Mouse (Mus musculus): ENCODE measurements around the gene Setdb1. TPM values are rescaled to one million over a fixed set of nuclear protein-coding genes. Genes with fewer than 3 reads are reported as not detected.
"Not testable (repeated sequence)": the region's sequence is repeated elsewhere in the genome, so short reads cannot be mapped to it uniquely, and the experiment has no call there.

Setdb1 gene
- 50.4 and 54.3 TPM in 2 replicates for polyA plus RNA-seq (2014; fragmentation: Nextera tagmentation; extraction: Ambion mirVana)

GRCm38 (mm10) chr3:95356701-95357449, at the start of gene Setdb1:
Gene Setdb1 (minus strand): TSS chr3:95357202.
- Histone ChIP-seq H3K4me2 (ENCODE audit: low read depth, low read length) (peak within 1 kb of the TSS; percentile 35), H3K9ac (replicated peaks; ENCODE audit: low read depth, low read length) (peak within 1 kb of the TSS; percentile 42; the same call in 1 of the 2 replicates), H3K4me3 (ENCODE audit: low read depth, low read length) (peak within 1 kb of the TSS; percentile 40)
- H3K36me3 ChIP-seq (ENCODE audit: control insufficient read depth, insufficient read depth, low read length); H3K27me3 ChIP-seq (ENCODE audit: control insufficient read depth, insufficient read depth, low read length); H3K9me3 ChIP-seq (ENCODE audit: control insufficient read depth, low read length); H3K27ac ChIP-seq (ENCODE audit: low read depth, low read length); H3K4me1 ChIP-seq (ENCODE audit: control insufficient read depth, insufficient read depth, low read length): not testable (repeated sequence)
- WGBS: under 1% methylated on average over 29 of the region's 57 CpGs
- ATAC-seq (ENCODE audit: low read depth): peak; percentile 97

GRCm38 (mm10) chr3:95402741-95403140, 45.7 kb upstream of the Setdb1 start, which contains the start of gene 4930558C23Rik:
Gene 4930558C23Rik (minus strand): TSS chr3:95402841.
- H3K9me3 ChIP-seq (ENCODE audit: control insufficient read depth, low read length): no peaks in the 10 kb centered on the region
- H3K27me3 ChIP-seq (ENCODE audit: control insufficient read depth, insufficient read depth, low read length): no peaks in the 10 kb centered on the region
- no peak for ATAC-seq (ENCODE audit: low read depth)
- no peak within 1 kb of the TSS for H3K4me3 ChIP-seq (ENCODE audit: low read depth, low read length)
- H3K4me2 ChIP-seq (ENCODE audit: low read depth, low read length): no peak within 1 kb of the TSS
- H3K36me3 ChIP-seq (ENCODE audit: control insufficient read depth, insufficient read depth, low read length): no peaks in the 10 kb centered on the region
- no peaks in the 10 kb centered on the region for H3K4me1 ChIP-seq (ENCODE audit: control insufficient read depth, insufficient read depth, low read length)
- H3K9ac ChIP-seq (replicated peaks; ENCODE audit: low read depth, low read length): no peak within 1 kb of the TSS
- H3K27ac ChIP-seq (ENCODE audit: low read depth, low read length): no peak within 1 kb of the TSS
- 90% methylated on average over 3 of the region's 3 CpGs for WGBS

GRCm38 (mm10) chr3:95394385-95394784, 37.4 kb upstream of the Setdb1 start:
- ATAC-seq (ENCODE audit: low read depth): no peak
- Histone ChIP-seq H3K9me3 (ENCODE audit: control insufficient read depth, low read length) (no peaks in the 10 kb centered on the region), H3K27me3 (ENCODE audit: control insufficient read depth, insufficient read depth, low read length) (no peaks in the 10 kb centered on the region), H3K4me1 (ENCODE audit: control insufficient read depth, insufficient read depth, low read length) (no peaks in the 10 kb centered on the region), H3K36me3 (ENCODE audit: control insufficient read depth, insufficient read depth, low read length) (no peaks in the 10 kb centered on the region), H3K4me2 (ENCODE audit: low read depth, low read length) (no peak overlapping the region), H3K4me3 (ENCODE audit: low read depth, low read length) (no peak overlapping the region), H3K27ac (ENCODE audit: low read depth, low read length) (no peak overlapping the region), H3K9ac (replicated peaks; ENCODE audit: low read depth, low read length) (no peak overlapping the region)
- WGBS: 92% methylated on average over 4 of the region's 4 CpGs

DNA sequence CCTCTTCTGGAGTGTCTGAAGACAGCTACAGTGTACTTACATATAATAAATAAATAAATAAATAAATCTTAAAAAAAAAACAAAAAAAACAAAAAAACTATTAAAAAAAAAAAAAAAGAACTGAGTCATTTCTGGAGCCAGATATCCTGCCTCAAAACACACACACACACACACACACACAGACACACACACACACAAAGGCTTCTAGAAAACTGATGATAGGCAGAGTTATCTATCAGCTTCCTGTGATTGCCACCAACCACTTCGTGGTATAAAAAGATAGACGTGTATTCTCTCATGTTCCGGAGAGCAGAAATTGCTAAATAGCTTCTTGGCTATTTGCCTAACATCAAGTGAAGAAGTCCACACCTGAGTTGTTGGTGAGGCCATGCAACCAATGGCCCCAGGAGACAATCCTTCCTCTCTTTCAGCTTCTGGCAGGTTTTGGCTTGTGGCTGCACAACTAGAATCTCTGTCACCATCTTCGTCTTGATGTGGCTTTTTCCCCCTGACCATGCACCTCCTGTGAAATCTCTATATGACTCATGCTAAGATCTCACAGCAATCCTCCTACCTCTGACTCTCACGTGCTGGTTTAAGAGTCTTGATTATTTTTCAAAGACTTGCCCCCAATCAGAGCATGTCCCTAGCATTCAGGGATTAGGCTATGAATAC, 28.5 kb upstream of the Setdb1 start:
- no peak for ATAC-seq (ENCODE audit: low read depth)
- Histone ChIP-seq H3K27ac (ENCODE audit: low read depth, low read length) (no peak overlapping the region), H3K36me3 (ENCODE audit: control insufficient read depth, insufficient read depth, low read length) (no peaks in the 10 kb centered on the region), H3K4me3 (ENCODE audit: low read depth, low read length) (no peak overlapping the region), H3K4me2 (ENCODE audit: low read depth, low read length) (no peak overlapping the region), H3K4me1 (ENCODE audit: control insufficient read depth, insufficient read depth, low read length) (no peaks in the 10 kb centered on the region), H3K27me3 (ENCODE audit: control insufficient read depth, insufficient read depth, low read length) (no peaks in the 10 kb centered on the region), H3K9me3 (ENCODE audit: control insufficient read depth, low read length) (no peaks in the 10 kb centered on the region), H3K9ac (replicated peaks; ENCODE audit: low read depth, low read length) (no peak overlapping the region)
- whole genome bisulfite sequencing: 91% methylated on average over 5 of the region's 5 CpGs

DNA sequence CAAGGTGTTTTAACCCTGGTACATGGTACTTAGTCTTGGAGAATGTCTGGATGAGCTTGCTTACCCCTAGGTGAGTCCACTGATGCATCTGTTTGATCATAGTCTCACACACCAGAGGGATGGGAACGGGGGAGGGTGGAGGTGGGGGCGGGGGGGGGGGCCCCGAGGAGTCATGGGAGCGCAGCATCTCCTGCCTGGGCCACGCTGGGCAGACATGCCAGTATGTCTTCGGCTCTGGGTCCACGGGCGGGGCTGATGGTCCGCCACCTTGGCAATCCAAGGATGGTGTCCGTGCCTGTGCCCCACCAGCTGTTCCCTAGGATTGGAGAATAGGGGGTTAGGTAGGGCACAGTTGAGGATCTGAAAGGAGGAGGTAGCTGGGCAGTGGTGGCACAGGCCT, 16.2 kb upstream of the Setdb1 start:
- Histone ChIP-seq H3K4me3 (ENCODE audit: low read depth, low read length) (no peak overlapping the region), H3K4me1 (ENCODE audit: control insufficient read depth, insufficient read depth, low read length) (no peaks in the 10 kb centered on the region), H3K27ac (ENCODE audit: low read depth, low read length) (no peak overlapping the region), H3K9me3 (ENCODE audit: control insufficient read depth, low read length) (no peaks in the 10 kb centered on the region), H3K36me3 (ENCODE audit: control insufficient read depth, insufficient read depth, low read length) (no peaks in the 10 kb centered on the region), H3K4me2 (ENCODE audit: low read depth, low read length) (no peak overlapping the region), H3K9ac (replicated peaks; ENCODE audit: low read depth, low read length) (no peak overlapping the region), H3K27me3 (ENCODE audit: control insufficient read depth, insufficient read depth, low read length) (no peaks in the 10 kb centered on the region)
- WGBS: 88% methylated on average over 10 of the region's 10 CpGs
- ATAC-seq (ENCODE audit: low read depth): no peak

GRCm38 (mm10) chr3:95370101-95370500, 13.1 kb upstream of the Setdb1 start:
- no peak for ATAC-seq (ENCODE audit: low read depth)
- H3K4me1 ChIP-seq (ENCODE audit: control insufficient read depth, insufficient read depth, low read length): no peaks in the 10 kb centered on the region
- no peaks in the 10 kb centered on the region for H3K27me3 ChIP-seq (ENCODE audit: control insufficient read depth, insufficient read depth, low read length)
- no peak overlapping the region for H3K4me3 ChIP-seq (ENCODE audit: low read depth, low read length)
- H3K4me2 ChIP-seq (ENCODE audit: low read depth, low read length): no peak overlapping the region
- H3K36me3 ChIP-seq (ENCODE audit: control insufficient read depth, insufficient read depth, low read length): no peaks in the 10 kb centered on the region
- H3K9me3 ChIP-seq (ENCODE audit: control insufficient read depth, low read length): no peaks in the 10 kb centered on the region
- no peak overlapping the region for H3K9ac ChIP-seq (replicated peaks; ENCODE audit: low read depth, low read length)
- no peak overlapping the region for H3K27ac ChIP-seq (ENCODE audit: low read depth, low read length)

DNA sequence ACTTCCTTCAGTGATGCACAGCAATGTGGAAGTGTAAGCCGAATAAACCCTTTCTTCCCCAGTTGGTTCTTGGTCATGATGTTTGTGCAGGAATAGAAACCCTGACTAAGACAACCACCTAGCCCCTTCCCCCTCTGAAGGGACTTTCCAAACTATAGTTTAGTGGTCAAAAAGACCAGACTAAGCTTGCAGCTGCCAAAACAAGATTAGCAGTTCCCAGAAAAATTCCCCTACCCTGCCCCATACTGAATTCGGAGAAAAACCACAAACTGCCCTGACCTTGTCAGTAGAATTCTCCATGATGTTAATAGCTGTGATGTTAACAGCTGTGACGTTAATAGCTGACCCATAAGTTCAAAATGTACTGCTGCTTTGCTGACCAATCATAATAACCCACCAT, 3.3 kb upstream of the Setdb1 start:
- not testable (repeated sequence) for H3K9me3 ChIP-seq (ENCODE audit: control insufficient read depth, low read length); H3K27me3 ChIP-seq (ENCODE audit: control insufficient read depth, insufficient read depth, low read length); H3K36me3 ChIP-seq (ENCODE audit: control insufficient read depth, insufficient read depth, low read length); H3K9ac ChIP-seq (replicated peaks; ENCODE audit: low read depth, low read length); H3K27ac ChIP-seq (ENCODE audit: low read depth, low read length); H3K4me2 ChIP-seq (ENCODE audit: low read depth, low read length); H3K4me3 ChIP-seq (ENCODE audit: low read depth, low read length); H3K4me1 ChIP-seq (ENCODE audit: control insufficient read depth, insufficient read depth, low read length); ATAC-seq (ENCODE audit: low read depth)
- 89% methylated on average over 3 of the region's 3 CpGs for WGBS

DNA sequence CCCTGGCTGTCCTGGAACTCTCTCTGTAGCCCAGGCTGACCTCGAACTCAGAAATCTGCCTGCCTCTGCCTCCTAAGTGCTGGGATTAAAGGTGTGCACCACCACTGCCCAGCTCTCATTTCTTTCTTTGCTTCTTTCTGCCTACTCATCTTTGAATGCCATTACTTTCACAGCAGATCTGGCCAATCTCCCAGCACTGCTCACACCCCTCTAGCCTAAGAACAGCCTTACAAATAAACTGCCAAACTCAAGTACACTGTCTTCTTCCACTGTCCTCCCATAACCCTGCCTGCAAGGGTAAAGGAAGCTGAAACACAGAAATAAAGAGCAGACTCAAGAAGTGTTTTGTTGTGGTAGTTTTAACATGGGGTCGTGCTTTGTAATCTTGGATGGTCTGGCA, 744 bp upstream of the Setdb1 start:
- H3K27me3 ChIP-seq (ENCODE audit: control insufficient read depth, insufficient read depth, low read length): no peaks in the 10 kb centered on the region
- ATAC-seq (ENCODE audit: low read depth): no peak
- H3K9ac ChIP-seq (replicated peaks; ENCODE audit: low read depth, low read length): no peak overlapping the region
- H3K4me1 ChIP-seq (ENCODE audit: control insufficient read depth, insufficient read depth, low read length): no peaks in the 10 kb centered on the region
- no peak overlapping the region for H3K4me2 ChIP-seq (ENCODE audit: low read depth, low read length)
- WGBS: 94% methylated on average over 2 of the region's 2 CpGs
- no peak overlapping the region for H3K27ac ChIP-seq (ENCODE audit: low read depth, low read length)
- H3K9me3 ChIP-seq (ENCODE audit: control insufficient read depth, low read length): no peaks in the 10 kb centered on the region
- H3K4me3 ChIP-seq (ENCODE audit: low read depth, low read length): no peak overlapping the region
- peaks cover 8% of the 10 kb centered on the region; the same call in 1 of the 2 replicates for H3K36me3 ChIP-seq (ENCODE audit: control insufficient read depth, insufficient read depth, low read length)

- not testable (repeated sequence) for H3K9ac ChIP-seq (replicated peaks; ENCODE audit: low read depth, low read length); H3K4me1 ChIP-seq (ENCODE audit: control insufficient read depth, insufficient read depth, low read length); H3K27me3 ChIP-seq (ENCODE audit: control insufficient read depth, insufficient read depth, low read length); H3K9me3 ChIP-seq (ENCODE audit: control insufficient read depth, low read length); ATAC-seq (ENCODE audit: low read depth); H3K36me3 ChIP-seq (ENCODE audit: control insufficient read depth, insufficient read depth, low read length); H3K27ac ChIP-seq (ENCODE audit: low read depth, low read length)
- 31% methylated on average over 9 of the region's 19 CpGs for WGBS
- Histone ChIP-seq H3K4me3 (ENCODE audit: low read depth, low read length) (peak overlapping the region; percentile 40), H3K4me2 (ENCODE audit: low read depth, low read length) (peak overlapping the region; percentile 35; the same call in 1 of the 2 replicates)
Observed at GRCm38 (mm10) chr3:95355911-95356544, 974 bp downstream of the Setdb1 start.

All from neural tube, embryonic 14.5 days (tissue).